Mouse (Mus musculus) megakaryocyte, embryonic 14.5 days (primary cell): ENCODE measurements at regions not wholly inside any gene's neighbourhood (a gene's known extent, or its start where the extent isn't known, plus 50 kb on each side); places are given as distances from the start of the nearest gene placed in this dataset.

Experiments
- H3K27me3 ChIP-seq: replicated peaks from 2 replicates; pipeline ENCODE3; 2012; ENCODE audit warnings: inconsistent platforms
- H3K36me3 ChIP-seq: replicated peaks from 2 replicates; pipeline ENCODE3; 2012; ENCODE audit warnings: low read length, inconsistent platforms, mixed read lengths
- H3K4me1 ChIP-seq: 2 replicates; pipeline ENCODE4 v1.6.1; 2012; ENCODE audit warnings: inconsistent platforms
- H3K4me3 ChIP-seq: replicated peaks from 2 replicates; pipeline ENCODE3; 2012; ENCODE audit warnings: moderate library complexity, mild to moderate bottlenecking, inconsistent platforms
- H3K9me3 ChIP-seq: 2 replicates; pipeline ENCODE4 v1.6.1; 2012; ENCODE audit warnings: inconsistent platforms
- FLI1 ChIP-seq: IDR thresholded peaks from 2 replicates; pipeline ENCODE4 v1.6.1; 2012; ENCODE audit warnings: low read length, inconsistent platforms, mixed read lengths
- GATA1 ChIP-seq: IDR thresholded peaks from 3 replicates; pipeline ENCODE4 v1.6.1; 2012; ENCODE audit warnings: mixed read lengths, low read length, inconsistent platforms, borderline replicate concordance

DNA sequence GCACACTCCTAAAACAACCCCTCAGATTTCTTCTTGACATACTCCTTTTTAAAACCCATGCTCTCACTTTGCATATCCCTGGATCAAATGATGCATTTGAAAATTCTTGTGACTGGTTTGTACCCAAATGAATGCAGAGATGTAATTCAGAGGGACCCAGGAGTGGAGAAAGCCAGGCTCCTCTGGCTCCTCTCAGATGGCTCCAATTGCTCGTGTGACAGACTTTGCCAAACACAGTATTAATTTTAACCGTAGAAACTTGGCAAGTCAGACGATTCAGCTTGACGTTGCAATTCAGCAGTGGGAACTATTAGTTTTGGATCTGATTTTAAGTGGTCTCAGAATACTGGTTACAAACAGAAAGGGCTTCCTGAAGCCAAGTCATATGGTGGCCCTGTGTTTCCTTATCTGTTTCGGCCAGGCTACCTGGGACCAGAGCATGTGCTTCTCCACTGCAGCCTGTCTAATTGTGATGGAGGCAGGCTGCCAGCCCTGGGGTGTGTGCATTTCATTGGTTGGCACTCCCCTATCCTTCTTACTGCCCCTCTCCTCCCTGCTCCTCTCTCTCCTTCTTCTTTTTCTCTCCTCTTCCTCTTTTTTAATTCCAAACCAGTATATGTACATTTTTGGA lies 81.9 kb upstream of the Klf12 start:
- no peaks in the 10 kb centered on the region for H3K27me3 ChIP-seq
- H3K9me3 ChIP-seq, result peaks cover 16% of the 10 kb centered on the region; the same call in 1 of the 2 replicates
- H3K4me1 ChIP-seq, result no peaks in the 10 kb centered on the region
- H3K36me3 ChIP-seq, result no peaks in the 10 kb centered on the region
- no peak overlapping the region for H3K4me3 ChIP-seq
- TF ChIP-seq GATA1 (no peak), FLI1 (no peak)

DNA sequence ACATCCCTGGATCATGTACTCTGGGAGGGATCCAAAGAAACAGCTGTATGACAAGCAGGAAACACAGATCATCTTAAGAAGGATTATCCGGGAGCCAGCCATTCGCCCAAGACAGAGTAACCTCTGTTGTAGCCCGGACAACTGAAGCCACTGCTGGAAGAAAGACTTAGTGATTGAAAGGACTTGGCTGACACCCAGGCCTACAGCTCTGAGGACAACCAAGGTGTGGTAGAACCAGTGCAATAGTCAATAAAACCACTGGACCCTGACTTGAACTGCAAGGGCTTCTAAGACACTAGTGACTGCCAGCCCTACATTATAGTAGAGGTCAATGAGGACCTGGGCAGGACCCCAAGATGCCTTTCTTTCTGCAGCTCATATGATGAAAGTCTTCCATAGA lies 78.3 kb upstream of the Klf12 start:
- no peaks in the 10 kb centered on the region for H3K27me3 ChIP-seq
- H3K4me1 ChIP-seq, result no peaks in the 10 kb centered on the region
- H3K4me3 ChIP-seq, result no peak overlapping the region
- peaks cover 12% of the 10 kb centered on the region; the same call in 1 of the 2 replicates for H3K9me3 ChIP-seq
- H3K36me3 ChIP-seq, result no peaks in the 10 kb centered on the region
- TF ChIP-seq GATA1, result no peak
- TF ChIP-seq FLI1, result no peak

DNA sequence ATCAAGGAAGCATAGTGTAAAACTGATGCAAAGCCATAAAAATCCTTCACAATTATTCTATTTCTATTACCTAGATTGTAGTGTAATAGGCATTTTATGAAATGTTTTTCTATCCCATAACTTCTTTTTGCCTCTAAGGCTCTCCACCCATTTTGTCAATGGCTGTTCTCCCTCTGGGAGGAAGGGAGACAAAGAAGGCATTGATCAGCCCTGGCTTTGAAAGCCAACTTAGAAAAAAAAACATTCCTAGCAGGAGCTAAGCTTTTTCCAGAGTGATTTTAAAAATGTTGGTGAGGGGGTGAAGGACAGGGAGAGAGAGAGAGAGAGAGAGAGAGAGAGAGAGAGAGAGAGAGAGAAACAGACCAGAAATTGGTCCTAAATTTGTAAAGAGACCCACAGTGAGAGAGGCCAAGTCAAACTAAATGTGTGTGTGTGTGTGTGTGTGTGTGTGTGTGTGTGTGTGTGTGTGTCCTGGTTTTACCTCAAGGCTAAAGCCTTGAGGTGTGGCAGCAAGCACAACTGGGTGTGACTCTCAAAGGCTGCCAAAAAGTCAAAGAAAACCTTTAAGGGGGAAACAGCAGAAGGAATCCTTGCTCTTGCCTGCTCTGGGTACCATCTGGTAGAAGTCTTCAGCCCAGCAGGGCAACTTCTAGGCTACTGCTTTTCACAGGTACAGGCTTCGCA lies 77.0 kb upstream of the Klf12 start:
- H3K4me1 ChIP-seq, result no peaks in the 10 kb centered on the region
- no peaks in the 10 kb centered on the region for H3K36me3 ChIP-seq
- H3K9me3 ChIP-seq, result peaks cover 10% of the 10 kb centered on the region; the same call in 1 of the 2 replicates
- TF ChIP-seq FLI1 (no peak), GATA1 (no peak)
- H3K27me3 ChIP-seq, result no peaks in the 10 kb centered on the region
- H3K4me3 ChIP-seq, result no peak overlapping the region

DNA sequence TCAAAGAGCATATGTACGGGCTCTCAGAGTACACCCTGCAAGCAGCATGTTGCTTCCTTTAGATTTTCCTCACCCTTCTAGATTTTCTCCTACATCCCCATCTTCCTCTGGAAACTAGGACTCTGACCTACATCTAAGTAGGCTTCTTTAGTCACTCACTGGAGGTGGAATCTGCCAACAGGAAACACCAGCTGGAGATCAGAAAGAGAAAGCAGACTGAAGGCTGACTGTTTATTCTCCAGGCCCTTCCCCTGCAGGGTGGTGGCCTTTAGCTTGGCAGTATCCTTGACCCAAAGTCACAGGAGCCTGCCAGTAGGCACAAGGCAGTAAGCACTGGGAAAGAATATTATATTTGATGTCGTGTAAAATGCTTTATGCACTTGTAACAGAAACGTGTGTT lies 75.4 kb upstream of the Klf12 start:
- Histone ChIP-seq H3K9me3 (peaks cover 7% of the 10 kb centered on the region; the same call in 1 of the 2 replicates), H3K27me3 (no peaks in the 10 kb centered on the region), H3K4me3 (no peak overlapping the region), H3K36me3 (no peaks in the 10 kb centered on the region), H3K4me1 (no peaks in the 10 kb centered on the region)
- TF ChIP-seq FLI1 (no peak), GATA1 (no peak)

DNA sequence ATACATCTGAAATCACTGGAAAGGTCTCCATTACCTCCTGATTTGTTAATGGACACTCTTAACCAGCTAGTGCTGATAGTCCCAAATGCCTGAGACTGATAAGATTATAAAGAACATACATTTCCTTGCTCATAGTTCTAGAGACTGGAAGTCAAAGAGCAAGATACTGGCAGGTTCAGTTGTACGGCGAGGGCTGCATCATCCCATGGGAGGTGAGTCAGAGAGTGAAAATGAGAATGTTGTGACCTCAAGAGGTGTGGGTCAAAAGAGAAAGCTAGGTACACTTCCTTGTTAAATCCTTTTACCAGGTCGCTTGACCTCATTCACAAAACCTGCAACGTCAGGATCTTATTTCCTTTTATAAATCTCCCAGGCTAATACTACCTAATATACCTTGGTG lies 72.7 kb upstream of the Klf12 start:
- H3K36me3 ChIP-seq, result no peaks in the 10 kb centered on the region
- H3K4me1 ChIP-seq, result no peaks in the 10 kb centered on the region
- no peak for TF ChIP-seq GATA1
- TF ChIP-seq FLI1, result no peak
- H3K9me3 ChIP-seq, result 0 out of 2 replicates have a peak, but pooled peaks cover 2% of the 10 kb centered on the region
- H3K27me3 ChIP-seq, result no peaks in the 10 kb centered on the region
- H3K4me3 ChIP-seq, result no peak overlapping the region

DNA sequence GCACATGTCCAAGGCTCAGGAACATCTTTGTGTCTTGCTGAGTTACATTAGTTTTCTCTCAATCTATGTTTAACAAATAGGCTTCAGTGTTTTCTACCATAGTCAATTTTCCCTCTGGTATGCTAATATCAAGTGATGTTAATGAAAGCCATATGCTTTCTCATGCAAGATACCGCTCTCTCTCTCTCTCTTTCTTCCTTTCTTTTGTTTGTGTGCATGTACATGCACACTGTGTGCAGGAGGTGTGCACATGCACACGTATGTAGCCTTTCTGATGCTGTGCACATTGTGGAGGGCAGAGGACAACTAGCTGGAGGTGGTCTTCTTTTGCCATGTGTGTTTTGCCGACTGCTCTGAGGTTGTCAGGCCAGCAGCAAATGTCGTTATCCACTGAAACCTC lies 69.0 kb upstream of the Klf12 start:
- no peak overlapping the region for H3K4me3 ChIP-seq
- H3K36me3 ChIP-seq, result no peaks in the 10 kb centered on the region
- no peaks in the 10 kb centered on the region for H3K4me1 ChIP-seq

DNA sequence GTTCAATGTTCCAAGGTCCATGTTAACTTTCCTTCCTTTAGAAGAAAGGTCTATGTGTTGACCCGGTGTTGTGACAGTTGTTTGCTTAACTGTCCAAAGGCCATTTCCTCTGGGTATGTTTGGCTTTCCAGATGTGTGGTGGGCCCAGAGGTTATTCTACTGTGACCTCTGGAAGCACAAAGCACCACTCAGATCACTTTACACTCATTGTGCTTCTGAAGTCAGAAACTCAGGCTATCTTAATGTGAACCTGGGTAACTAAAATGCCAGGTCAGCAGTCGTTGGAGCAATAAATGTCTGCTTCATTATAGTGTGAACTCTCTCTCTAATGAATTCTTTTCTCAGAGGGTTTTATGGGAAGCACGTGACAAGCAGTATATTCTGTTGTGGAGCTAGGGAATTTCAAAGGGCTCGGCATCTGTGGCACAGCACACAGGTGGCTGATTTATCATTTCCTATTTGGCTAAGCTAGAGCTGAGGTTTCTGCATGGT lies 68.5 kb upstream of the Klf12 start:
- Histone ChIP-seq H3K27me3 (no peaks in the 10 kb centered on the region), H3K4me3 (no peak overlapping the region), H3K9me3 (0 out of 2 replicates have a peak, but pooled peaks cover 2% of the 10 kb centered on the region), H3K4me1 (no peaks in the 10 kb centered on the region), H3K36me3 (no peaks in the 10 kb centered on the region)
- TF ChIP-seq GATA1, result no peak
- TF ChIP-seq FLI1, result no peak

More for the DNA sequence above, 69.0 kb upstream of the Klf12 start:
- TF ChIP-seq GATA1, result no peak
- TF ChIP-seq FLI1, result no peak
- H3K27me3 ChIP-seq, result no peaks in the 10 kb centered on the region
- H3K9me3 ChIP-seq, result 0 out of 2 replicates have a peak, but pooled peaks cover 2% of the 10 kb centered on the region

DNA sequence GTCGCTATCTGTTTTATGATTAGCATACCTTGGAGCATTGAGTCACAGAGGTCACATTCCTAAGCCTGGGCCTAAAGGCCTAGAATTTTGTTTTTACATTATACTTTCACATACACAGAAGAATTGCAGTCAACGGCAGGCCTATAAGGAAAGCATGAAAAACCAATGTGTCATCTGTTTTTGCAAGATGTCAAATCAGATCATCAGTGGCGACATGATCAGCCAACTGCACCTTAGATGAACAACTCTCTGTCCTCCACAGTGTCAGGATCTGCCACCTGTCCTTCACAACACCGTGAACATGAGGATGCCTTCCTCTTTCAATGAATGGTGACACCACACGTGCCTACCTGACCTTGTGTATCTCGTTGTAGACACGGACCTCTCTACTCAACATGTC lies 66.5 kb upstream of the Klf12 start:
- TF ChIP-seq FLI1 (no peak), GATA1 (no peak)
- Histone ChIP-seq H3K4me1 (no peaks in the 10 kb centered on the region), H3K4me3 (peak overlapping the region; percentile 8)

DNA sequence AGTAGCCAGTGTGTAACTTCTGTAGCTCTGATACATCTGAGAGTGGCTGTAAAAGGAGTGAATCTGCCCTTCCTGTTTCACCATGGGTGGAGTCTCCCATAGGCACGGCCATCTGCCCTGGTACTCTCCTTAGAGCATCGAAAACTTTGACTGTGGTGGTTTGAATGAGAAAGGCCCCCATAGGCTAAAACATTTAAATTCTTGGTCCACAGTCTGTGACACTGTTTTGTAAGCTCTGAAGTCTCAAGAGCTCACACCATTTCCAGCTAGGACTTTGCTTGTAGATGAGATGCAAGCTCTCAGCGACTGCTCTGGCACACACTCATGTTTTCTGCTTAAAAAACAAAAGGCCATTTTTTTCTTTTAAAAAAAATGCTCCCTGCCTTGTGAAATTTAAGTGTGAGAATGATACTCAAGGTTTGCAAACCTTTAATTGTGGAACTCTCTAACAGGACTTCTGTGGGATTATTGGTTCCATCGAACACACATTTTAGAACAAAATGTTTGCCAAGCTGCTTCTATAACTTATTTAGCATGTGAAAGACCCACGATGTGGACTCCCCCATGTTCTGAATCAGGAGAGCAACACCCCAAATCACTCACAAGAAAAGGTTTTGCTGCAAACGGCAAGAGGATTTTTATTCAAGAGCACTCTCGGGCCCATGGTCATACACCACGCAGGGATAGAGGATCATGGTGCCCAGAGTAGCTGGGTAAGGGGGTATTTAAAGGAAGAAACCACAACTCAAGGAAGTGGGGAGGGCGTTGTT lies 65.7 kb upstream of the Klf12 start:
- Histone ChIP-seq H3K9me3 (0 out of 2 replicates have a peak, but pooled peaks cover 2% of the 10 kb centered on the region), H3K4me3 (no peak overlapping the region), H3K27me3 (no peaks in the 10 kb centered on the region), H3K4me1 (no peaks in the 10 kb centered on the region), H3K36me3 (no peaks in the 10 kb centered on the region)
- no peak for TF ChIP-seq FLI1
- no peak for TF ChIP-seq GATA1

More for the DNA sequence above, 66.5 kb upstream of the Klf12 start:
- H3K36me3 ChIP-seq, result no peaks in the 10 kb centered on the region
- H3K27me3 ChIP-seq, result no peaks in the 10 kb centered on the region
- 0 out of 2 replicates have a peak, but pooled peaks cover 2% of the 10 kb centered on the region for H3K9me3 ChIP-seq
